Mouse (Mus musculus): ENCODE measurements around the gene Gm48551. TPM values are rescaled to one million over a fixed set of nuclear protein-coding genes. Genes with fewer than 3 reads are reported as not detected.

Gm48551 gene
- polyA plus RNA-seq (2017; shearing (Covaris generic)), result 1 to 10 TPM; 1.1 to 1.2 TPM

- peak; percentile 95 for ATAC-seq
These were observed at the start of gene Gm48551, which contains the start of gene Dohh for GRCm38 (mm10) chr10:81383802-81384604. Gene Gm48551 (plus strand): TSS chr10:81384466. Gene Dohh (plus strand): TSS chr10:81384428.

GRCm38 (mm10) chr10:81335393-81336340 is 48.6 kb upstream of the Gm48551 start:
- ATAC-seq, result no peak

GRCm38 (mm10) chr10:81336558-81336957 is 47.7 kb upstream of the Gm48551 start:
- no peak for ATAC-seq

GRCm38 (mm10) chr10:81340551-81341332 is 43.5 kb upstream of the Gm48551 start:
- ATAC-seq, result no peak

- peak; percentile 51 for ATAC-seq
These were observed 42.8 kb upstream of the Gm48551 start for GRCm38 (mm10) chr10:81341333-81341949.

GRCm38 (mm10) chr10:81342686-81343505 is 41.4 kb upstream of the Gm48551 start, which contains the start of gene Gipc3:
Gene Gipc3 (minus strand): TSS chr10:81343266.
- no peak for ATAC-seq

- peak; percentile 38 for ATAC-seq
These were observed 39.7 kb upstream of the Gm48551 start for GRCm38 (mm10) chr10:81344421-81345161.

GRCm38 (mm10) chr10:81345162-81345534 is 39.1 kb upstream of the Gm48551 start:
- ATAC-seq, result no peak

GRCm38 (mm10) chr10:81346453-81347067 is 37.7 kb upstream of the Gm48551 start:
- ATAC-seq, result no peak

- ATAC-seq, result no peak
These were observed 35.1 kb upstream of the Gm48551 start for GRCm38 (mm10) chr10:81349146-81349545.

- no peak for ATAC-seq
These were observed 34.3 kb upstream of the Gm48551 start for GRCm38 (mm10) chr10:81349961-81350350.

GRCm38 (mm10) chr10:81350351-81351063 is 33.8 kb upstream of the Gm48551 start, which contains the start of gene Hmg20b:
Gene Hmg20b (minus strand): TSS chr10:81350480.
- ATAC-seq, result peak; percentile 97

- ATAC-seq, result no peak
These were observed 32.5 kb upstream of the Gm48551 start for GRCm38 (mm10) chr10:81351678-81352291.

GRCm38 (mm10) chr10:81354738-81355477 is 29.4 kb upstream of the Gm48551 start:
- no peak for ATAC-seq

GRCm38 (mm10) chr10:81355533-81355932 is 28.7 kb upstream of the Gm48551 start:
- ATAC-seq, result no peak

- ATAC-seq, result no peak
These were observed 27.8 kb upstream of the Gm48551 start for GRCm38 (mm10) chr10:81356352-81356990.
